Mouse (Mus musculus): ENCODE results near the gene Hs6st3. TPM values are rescaled to one million over a fixed set of nuclear protein-coding genes. Genes with fewer than 3 reads are reported as not detected.

Hs6st3 gene
- polyA plus RNA-seq, 1 experiment from 2014 or later: 1.0 TPM

DNA sequence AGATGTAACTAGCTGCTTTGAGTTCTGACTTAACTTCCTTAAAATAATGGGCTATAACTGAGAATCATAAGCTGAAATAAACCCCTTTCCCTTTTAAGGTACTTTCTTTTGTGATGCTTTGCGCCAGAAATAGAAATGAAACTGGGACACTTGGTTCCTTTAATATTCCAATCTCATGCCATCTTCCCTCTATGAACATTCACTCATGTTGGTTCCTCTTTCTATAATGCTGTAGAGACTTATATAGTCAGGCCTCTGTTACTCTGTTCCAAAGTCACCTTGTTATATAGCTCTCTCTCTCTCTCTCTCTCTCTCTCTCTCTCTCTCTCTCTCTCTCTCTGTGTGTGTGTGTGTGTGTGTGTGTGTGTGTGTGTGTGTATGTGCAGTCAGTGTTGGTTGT is 504.7 kb downstream of the Hs6st3 start:
- ChIA-PET POLR2A (no interaction called here), CTCF (no interaction called here)
- no peak for TF ChIP-seq CTCF (IDR thresholded peaks at IDR 0.05)
- H3K27me3 ChIP-seq: no peaks in the 10 kb centered on the region
- no peak for ATAC-seq
- in situ Hi-C loops (cut with MboI; ENCODE audit: low pct_unique_long_range_greater_than_20kb): no loop called here
- DNase-seq (ENCODE audit: low read depth, low spot score): no peak

DNA sequence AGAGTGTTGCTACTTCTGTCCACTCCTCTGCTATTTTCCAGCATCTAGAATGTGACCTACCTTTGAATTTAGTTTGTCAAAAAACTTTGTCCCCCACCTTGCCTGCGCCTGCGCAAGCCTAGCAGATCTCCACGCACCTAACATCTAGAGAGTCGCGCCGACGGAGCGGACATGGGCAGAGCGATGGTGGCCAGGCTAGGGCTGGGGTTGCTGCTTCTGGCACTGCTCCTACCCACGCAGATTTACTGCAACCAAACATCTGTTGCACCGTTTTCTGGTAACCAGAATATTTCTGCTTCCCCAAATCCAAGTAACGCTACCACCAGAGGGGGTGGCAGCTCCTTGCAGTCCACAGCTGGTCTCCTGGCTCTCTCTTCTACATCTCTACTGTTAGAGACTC is 505.7 kb downstream of the Hs6st3 start:
- POLR2A ChIA-PET: no interaction called here
- in situ Hi-C loops (cut with MboI; ENCODE audit: low pct_unique_long_range_greater_than_20kb): no loop called here
- ATAC-seq: no peak
- no peaks in the 10 kb centered on the region for H3K27me3 ChIP-seq
- no peak for TF ChIP-seq CTCF (IDR thresholded peaks at IDR 0.05)
- CTCF ChIA-PET: no interaction called here
- no peak for DNase-seq (ENCODE audit: low read depth, low spot score)

GRCm38 (mm10) chr14:119656936-119657335 is 518.8 kb downstream of the Hs6st3 start:
- ATAC-seq (no peak), DNase-seq (ENCODE audit: low read depth, low spot score) (no peak)
- H3K27me3 ChIP-seq: no peaks in the 10 kb centered on the region
- TF ChIP-seq CTCF (IDR thresholded peaks at IDR 0.05): no peak
- in situ Hi-C loops (cut with MboI; ENCODE audit: low pct_unique_long_range_greater_than_20kb): no loop called here
- POLR2A ChIA-PET: no interaction called here
- CTCF ChIA-PET: interaction anchor here (1.1 kb wide), 1 partner anchor 24 kb away, joined by 3 read pairs; no protein-coding TSS in a partner anchor

DNA sequence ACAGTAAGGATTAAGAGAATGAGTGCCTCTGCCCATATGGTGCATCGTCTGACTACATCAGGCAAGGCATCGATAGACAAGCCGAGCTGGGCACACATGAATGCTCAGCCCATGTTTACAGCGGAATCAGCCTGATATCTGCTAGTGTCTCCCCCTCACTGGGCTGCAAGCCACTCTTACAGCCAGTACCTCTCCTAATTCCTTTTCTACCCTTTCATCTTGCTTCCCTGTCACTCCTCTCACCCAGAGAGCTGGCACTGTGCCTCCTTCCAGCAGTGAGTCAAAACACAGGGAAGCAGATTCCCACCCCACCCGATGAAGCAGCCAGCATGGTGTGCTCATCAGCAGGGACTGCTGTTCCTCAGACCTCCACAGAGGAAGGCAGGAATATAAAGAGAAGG is 527.6 kb downstream of the Hs6st3 start:
- TF ChIP-seq CTCF (IDR thresholded peaks at IDR 0.05): no peak
- DNase-seq (ENCODE audit: low read depth, low spot score): no peak
- H3K27me3 ChIP-seq: no peaks in the 10 kb centered on the region
- CTCF ChIA-PET: no interaction called here
- POLR2A ChIA-PET: no interaction called here
- in situ Hi-C loops (cut with MboI; ENCODE audit: low pct_unique_long_range_greater_than_20kb): no loop called here
- ATAC-seq: no peak

- TF ChIP-seq CTCF (IDR thresholded peaks at IDR 0.05): no peak
- ChIA-PET CTCF (no interaction called here), POLR2A (no interaction called here)
- in situ Hi-C loops (cut with MboI; ENCODE audit: low pct_unique_long_range_greater_than_20kb): no loop called here
- ATAC-seq (no peak), DNase-seq (ENCODE audit: low read depth, low spot score) (no peak)
- H3K27me3 ChIP-seq: no peaks in the 10 kb centered on the region
Measured at GRCm38 (mm10) chr14:119667421-119667820, 529.3 kb downstream of the Hs6st3 start.

DNA sequence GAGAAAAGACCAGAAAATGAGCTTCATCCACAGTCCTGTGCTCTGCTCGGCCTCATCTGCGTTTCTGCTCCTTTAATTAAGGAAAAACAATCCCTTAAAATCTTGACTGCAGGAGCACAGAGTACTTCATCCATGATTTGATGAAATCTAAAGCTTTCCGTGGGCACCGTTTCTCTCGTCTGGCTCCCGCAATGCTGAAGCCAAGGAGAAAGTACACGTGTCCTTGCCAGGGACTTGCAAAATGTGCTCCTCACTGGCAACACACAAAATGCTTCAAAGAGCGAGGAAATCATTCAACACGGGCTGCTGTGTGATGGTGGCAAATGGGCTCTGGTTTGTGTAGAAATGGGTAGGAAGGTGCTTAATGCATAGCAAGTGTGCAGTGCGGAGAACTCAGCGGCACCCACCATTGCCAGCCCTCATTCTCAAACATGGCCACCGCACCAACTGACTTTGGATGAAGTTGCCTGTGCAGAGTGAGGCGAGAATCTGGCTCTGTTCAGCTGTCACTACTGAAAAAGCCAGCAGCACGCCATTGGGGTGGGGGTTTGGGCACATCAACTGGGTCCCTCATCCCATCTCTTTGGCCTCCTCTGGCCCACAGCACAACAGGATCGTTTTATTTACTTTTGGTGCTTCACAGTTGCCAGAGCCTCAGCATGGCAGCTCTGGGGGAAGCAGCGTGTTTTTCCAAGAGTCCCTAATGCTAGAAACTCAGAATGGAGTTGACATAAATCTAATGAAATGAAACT is 532.9 kb downstream of the Hs6st3 start:
- ATAC-seq (no peak), DNase-seq (ENCODE audit: low read depth, low spot score) (no peak)
- in situ Hi-C loops (cut with MboI; ENCODE audit: low pct_unique_long_range_greater_than_20kb): no loop called here
- TF ChIP-seq CTCF (IDR thresholded peaks at IDR 0.05): no peak
- ChIA-PET CTCF (interaction anchor here (1.0 kb wide), 1 partner anchor 16 kb away, joined by 3 read pairs; no protein-coding TSS in a partner anchor), POLR2A (no interaction called here)
- no peaks in the 10 kb centered on the region for H3K27me3 ChIP-seq

DNA sequence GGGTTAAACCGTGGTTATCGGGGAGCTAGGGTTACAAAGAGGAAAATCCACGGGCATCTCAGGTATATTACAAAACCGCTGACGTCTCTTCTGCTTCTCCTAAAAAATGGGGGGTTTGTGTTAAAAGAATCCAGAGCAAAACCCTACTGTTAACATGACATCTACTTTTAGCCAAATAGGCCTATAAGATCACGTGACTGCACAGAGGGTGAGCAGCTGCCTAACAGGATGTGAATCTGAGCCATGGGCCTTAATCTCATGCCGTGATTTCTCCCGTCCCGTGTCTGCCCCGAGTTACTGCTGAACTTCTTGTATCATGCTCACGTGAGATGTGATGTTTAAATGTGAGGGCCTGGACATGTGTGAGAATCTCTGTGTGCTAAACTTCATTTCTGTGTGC is 540.4 kb downstream of the Hs6st3 start:
- ATAC-seq: no peak

GRCm38 (mm10) chr14:119680052-119680451 is 541.9 kb downstream of the Hs6st3 start:
- ATAC-seq (no peak), DNase-seq (ENCODE audit: low read depth, low spot score) (no peak)
- no peak for TF ChIP-seq CTCF (IDR thresholded peaks at IDR 0.05)
- POLR2A ChIA-PET: no interaction called here
- H3K27me3 ChIP-seq: no peaks in the 10 kb centered on the region
- CTCF ChIA-PET: no interaction called here
- in situ Hi-C loops (cut with MboI; ENCODE audit: low pct_unique_long_range_greater_than_20kb): no loop called here

More for the DNA sequence above, 540.4 kb downstream of the Hs6st3 start:
- H3K27me3 ChIP-seq: no peaks in the 10 kb centered on the region
- ChIA-PET CTCF (no interaction called here), POLR2A (no interaction called here)
- in situ Hi-C loops (cut with MboI; ENCODE audit: low pct_unique_long_range_greater_than_20kb): no loop called here
- no peak for DNase-seq (ENCODE audit: low read depth, low spot score)
- TF ChIP-seq CTCF (IDR thresholded peaks at IDR 0.05): no peak

DNA sequence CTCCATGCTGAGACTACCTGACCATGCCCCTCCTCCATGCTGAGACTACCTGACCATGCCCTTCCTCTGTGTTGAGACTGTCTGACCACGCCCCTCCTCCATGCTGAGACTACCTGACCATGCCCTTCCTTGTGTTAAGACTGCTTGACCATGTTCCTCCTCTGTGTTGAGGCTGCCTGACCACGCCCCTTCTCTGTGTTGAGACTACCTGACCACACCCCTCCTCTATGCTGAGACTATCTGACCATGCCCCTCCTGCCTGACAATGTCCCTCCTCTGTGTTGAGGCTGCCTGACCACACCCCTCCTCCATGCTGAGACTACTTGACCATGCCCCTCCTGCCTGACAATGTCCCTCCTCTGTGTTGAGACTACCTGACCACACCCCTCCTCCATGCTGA is 549.7 kb downstream of the Hs6st3 start:
- no peaks in the 10 kb centered on the region for H3K27me3 ChIP-seq
- ChIA-PET CTCF (no interaction called here), POLR2A (no interaction called here)
- no peak for DNase-seq (ENCODE audit: low read depth, low spot score)
- TF ChIP-seq CTCF (IDR thresholded peaks at IDR 0.05): no peak
- in situ Hi-C loops (cut with MboI; ENCODE audit: low pct_unique_long_range_greater_than_20kb): no loop called here
- no peak for ATAC-seq

- no peak for ATAC-seq
- DNase-seq (ENCODE audit: low read depth, low spot score): no peak
- POLR2A ChIA-PET: no interaction called here
- H3K27me3 ChIP-seq: no peaks in the 10 kb centered on the region
- CTCF ChIA-PET: no interaction called here
- no peak for TF ChIP-seq CTCF (IDR thresholded peaks at IDR 0.05)
- in situ Hi-C loops (cut with MboI; ENCODE audit: low pct_unique_long_range_greater_than_20kb): no loop called here
Measured at GRCm38 (mm10) chr14:119699982-119700381, 561.8 kb downstream of the Hs6st3 start.

- no peaks in the 10 kb centered on the region for H3K27me3 ChIP-seq
- POLR2A ChIA-PET: no interaction called here
- in situ Hi-C loops (cut with MboI; ENCODE audit: low pct_unique_long_range_greater_than_20kb): no loop called here
- DNase-seq (ENCODE audit: low read depth, low spot score) (no peak), ATAC-seq (no peak)
- CTCF ChIA-PET: no interaction called here
- no peak for TF ChIP-seq CTCF (IDR thresholded peaks at IDR 0.05)
Measured at GRCm38 (mm10) chr14:119714712-119715111, 576.6 kb downstream of the Hs6st3 start.

DNA sequence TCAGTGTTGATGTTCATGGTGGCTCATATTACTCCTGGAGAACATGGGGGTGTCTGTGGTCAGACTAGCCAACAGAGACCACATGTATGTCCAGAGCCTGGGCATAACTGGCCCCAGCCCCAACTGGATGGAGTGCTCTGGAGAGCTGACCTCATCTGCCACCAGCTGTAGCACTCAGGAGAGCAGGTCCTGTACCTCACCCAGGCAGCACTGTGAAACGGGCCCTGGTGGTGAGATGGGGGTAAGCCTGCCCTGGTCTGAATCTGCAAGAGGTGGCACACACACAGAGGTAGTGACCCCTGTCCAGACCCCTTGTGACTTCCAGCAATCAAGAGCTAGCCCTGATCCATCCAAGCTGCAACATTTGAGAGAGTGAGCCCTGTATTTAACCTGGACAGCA is 579.2 kb downstream of the Hs6st3 start:
- ChIA-PET CTCF (no interaction called here), POLR2A (no interaction called here)
- ATAC-seq (no peak), DNase-seq (ENCODE audit: low read depth, low spot score) (no peak)
- in situ Hi-C loops (cut with MboI; ENCODE audit: low pct_unique_long_range_greater_than_20kb): no loop called here
- no peak for TF ChIP-seq CTCF (IDR thresholded peaks at IDR 0.05)
- H3K27me3 ChIP-seq: no peaks in the 10 kb centered on the region
